Mouse (Mus musculus) C2C12 (cell line): ENCODE results near the gene Rita1.

Experiments
- CEBPB ChIP-seq: IDR thresholded peaks from one replicate; pipeline ENCODE4 v1.6.1; 2011; ENCODE audit warnings: low read depth, mild to moderate bottlenecking, control low read depth, moderate library complexity
- CTCF ChIP-seq: IDR thresholded peaks from one replicate; pipeline ENCODE4 v1.5.1; 2011; ENCODE audit not compliant: control insufficient read depth, insufficient read depth, insufficient read length
- FOSL1 ChIP-seq: IDR thresholded peaks from one replicate; pipeline ENCODE4 v1.8.0; 2011; ENCODE audit warnings: mild to moderate bottlenecking, low read length; ENCODE audit not compliant: poor library complexity, insufficient read depth, severe bottlenecking
- MAX ChIP-seq: IDR thresholded peaks from one replicate; pipeline ENCODE4 v1.6.1; 2011; ENCODE audit warnings: mild to moderate bottlenecking, control low read depth
- MYOD1 ChIP-seq: IDR thresholded peaks from one replicate; pipeline ENCODE4 v1.6.1; 2011; ENCODE audit warnings: low read depth; ENCODE audit not compliant: control insufficient read depth, insufficient read length
- MYOG ChIP-seq: IDR thresholded peaks from one replicate; pipeline ENCODE4 v1.6.1; 2011; ENCODE audit not compliant: control insufficient read depth, insufficient read length; ENCODE audit errors: extremely low read depth
- USF1 ChIP-seq: IDR thresholded peaks from one replicate; pipeline ENCODE4 v1.6.1; 2011; ENCODE audit warnings: low read depth, mild to moderate bottlenecking, control low read depth, moderate library complexity

DNA sequence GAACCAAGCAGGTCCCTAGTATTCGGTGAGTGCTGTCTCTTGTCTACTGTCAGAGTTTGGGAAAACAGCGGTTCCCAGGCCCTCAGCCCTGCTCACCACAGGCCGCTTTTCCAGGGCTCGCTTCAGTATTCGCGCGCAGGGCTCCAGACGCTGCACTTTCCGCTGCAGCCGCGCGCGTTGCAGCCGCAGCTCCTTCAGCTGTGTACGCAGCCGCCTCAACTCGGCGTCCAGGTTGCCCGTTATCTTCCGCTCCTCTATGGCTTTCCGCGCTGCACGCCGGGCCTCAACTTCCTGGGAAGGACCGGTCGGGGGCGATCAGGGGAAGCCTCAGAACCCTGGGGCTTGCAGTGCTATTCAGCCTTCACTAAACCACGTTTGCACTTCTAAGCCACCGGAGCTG, 18.7 kb upstream of the Rita1 start:
- TF ChIP-seq MYOD1 (no peak), CTCF (no peak), MYOG (no peak), FOSL1 (no peak), CEBPB (no peak), MAX (no peak), USF1 (no peak)
